Comparison of ENCODE assay signal across 20 mouse cellular contexts in the genomic region with DNA sequence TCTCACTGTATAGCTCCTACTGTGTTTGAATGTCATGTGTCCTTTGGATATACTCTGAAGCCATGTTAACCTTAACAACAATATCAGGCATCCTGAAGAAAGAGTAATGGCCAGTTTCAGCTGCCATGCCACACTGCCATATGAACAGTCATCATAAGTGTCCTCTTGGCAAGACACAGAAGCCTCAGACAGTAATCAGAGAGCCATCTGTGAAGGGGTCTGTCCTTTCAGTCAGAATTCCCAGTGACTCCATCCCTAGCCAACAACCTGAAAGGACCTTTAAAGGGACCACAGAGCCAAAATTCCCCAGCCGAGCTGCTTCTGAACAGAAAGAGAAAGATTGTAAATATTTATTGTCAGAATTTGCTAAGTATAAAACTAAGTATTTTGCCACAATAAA.
A peak's percentile ranks its signal among the peaks of the same experiment; 100 is the strongest.
DNase-seq lines count a peak whose midpoint lies in the region; ATAC-seq lines count a peak whose summit lies in the region.
"Had no signal": no experiment of that assay in that cellular context is flagged by ENCODE, and none has a peak within 500 bp of the region (broad histone marks: within the 10 kb centered on the region; RNA-seq: fewer than 3 reads in every experiment).

No protein-coding gene starts in this region.

- WGBS in hindbrain, embryonic 16.5 days, result 77% methylated on average over 1 of the region's 1 CpGs
- 93% methylated on average over 1 of the region's 1 CpGs for WGBS in hindbrain, embryonic 13.5 days

- DNase-seq in cerebellum, postnatal 14 days, result peak; percentile 66 to 74
- DNase-seq in left cerebral cortex, postnatal 4 days, result peak; percentile 32
- DNase-seq in left cerebral cortex, postnatal 10 days (ENCODE audit: extremely low spot score in 1 of 2, low spot score in 2 of 2), result no peak
- DNase-seq: adrenal gland, adult 2 months; adrenal gland, postnatal 10 days; adrenal gland, postnatal 25 days; cerebellum, adult 18-20 months; cerebellum, adult 8-10 months; cerebellum, adult 9-11 months; cerebellum, postnatal 36 days; embryo, embryonic 11 days had no signal

- H3K36me3 ChIP-seq in hindbrain, embryonic 16.5 days (ENCODE audit: control insufficient read depth, insufficient read depth, low read length), result no peaks in the 10 kb centered on the region
- H3K36me3 ChIP-seq in hindbrain, embryonic 13.5 days, result no peaks in the 10 kb centered on the region
- H3K36me3 ChIP-seq: embryonic facial prominence, embryonic 13.5 days; embryonic facial prominence, embryonic 15.5 days; forebrain, embryonic 10.5 days; forebrain, embryonic 12.5 days; forebrain, embryonic 15.5 days had no signal

- no peaks in the 10 kb centered on the region for H3K27me3 ChIP-seq in hindbrain, embryonic 16.5 days (replicated peaks; ENCODE audit: control insufficient read depth, insufficient read depth, low read length)
- no peaks in the 10 kb centered on the region for H3K27me3 ChIP-seq in hindbrain, embryonic 13.5 days
- H3K27me3 ChIP-seq: embryonic facial prominence, embryonic 13.5 days; embryonic facial prominence, embryonic 15.5 days; forebrain, embryonic 12.5 days; forebrain, embryonic 15.5 days had no signal

- intact Hi-C loops in left cerebral cortex, postnatal 4 days (cut with DNase I), result no loop called here
- intact Hi-C loops in left cerebral cortex, postnatal 10 days (cut with DNase I), result no loop called here

- H3K4me2 ChIP-seq in hindbrain, embryonic 16.5 days (ENCODE audit: low read length), result no peak overlapping the region
- H3K4me2 ChIP-seq in hindbrain, embryonic 13.5 days, result no peak overlapping the region
- H3K4me2 ChIP-seq: embryonic facial prominence, embryonic 13.5 days; embryonic facial prominence, embryonic 15.5 days; forebrain, embryonic 12.5 days; forebrain, embryonic 15.5 days had no signal

- no peaks in the 10 kb centered on the region for H3K9me3 ChIP-seq in hindbrain, embryonic 16.5 days (ENCODE audit: control insufficient read depth, low read length)
- no peaks in the 10 kb centered on the region for H3K9me3 ChIP-seq in hindbrain, embryonic 13.5 days
- H3K9me3 ChIP-seq: embryonic facial prominence, embryonic 13.5 days; embryonic facial prominence, embryonic 15.5 days; forebrain, embryonic 10.5 days; forebrain, embryonic 12.5 days; forebrain, embryonic 15.5 days had no signal

- no peak overlapping the region for H3K4me3 ChIP-seq in hindbrain, embryonic 16.5 days (ENCODE audit: low read length)
- H3K4me3 ChIP-seq in hindbrain, embryonic 13.5 days, result no peak overlapping the region
- H3K4me3 ChIP-seq: embryonic facial prominence, embryonic 13.5 days; embryonic facial prominence, embryonic 15.5 days; erythroblast, embryonic 14.5 days; forebrain, embryonic 10.5 days; forebrain, embryonic 12.5 days; forebrain, embryonic 15.5 days had no signal

- H3K27ac ChIP-seq in hindbrain, embryonic 16.5 days (ENCODE audit: low read depth, low read length), result no peak overlapping the region
- H3K27ac ChIP-seq in hindbrain, embryonic 13.5 days, result no peak overlapping the region
- H3K27ac ChIP-seq: embryonic facial prominence, embryonic 13.5 days; embryonic facial prominence, embryonic 15.5 days; forebrain, embryonic 10.5 days; forebrain, embryonic 12.5 days; forebrain, embryonic 15.5 days had no signal

- no peaks in the 10 kb centered on the region for H3K4me1 ChIP-seq in hindbrain, embryonic 16.5 days (ENCODE audit: control insufficient read depth, insufficient read depth, low read depth, low read length)
- H3K4me1 ChIP-seq in hindbrain, embryonic 13.5 days (replicated peaks), result no peaks in the 10 kb centered on the region
- H3K4me1 ChIP-seq: embryonic facial prominence, embryonic 13.5 days; embryonic facial prominence, embryonic 15.5 days; forebrain, embryonic 10.5 days; forebrain, embryonic 12.5 days; forebrain, embryonic 15.5 days had no signal

- ATAC-seq in cerebellum, adult (ENCODE audit: insufficient number of reproducible peaks, low FRiP score, low TSS enrichment), result no peak
- ATAC-seq in hindbrain, embryonic 16.5 days, result peak; percentile 42; the same call in 1 of the 2 replicates
- ATAC-seq in hindbrain, embryonic 13.5 days (ENCODE audit: low FRiP score), result no peak
- ATAC-seq: forebrain, embryonic 15.5 days had no signal

- H3K9ac ChIP-seq in hindbrain, embryonic 16.5 days (ENCODE audit: low read depth, low read length), result no peak overlapping the region
- H3K9ac ChIP-seq in hindbrain, embryonic 13.5 days, result no peak overlapping the region
- H3K9ac ChIP-seq: embryonic facial prominence, embryonic 13.5 days; embryonic facial prominence, embryonic 15.5 days; forebrain, embryonic 12.5 days; forebrain, embryonic 15.5 days had no signal

Comparison
In these comparisons a context has a peak if more than half of its experiments do, and no peak if none do; other contexts are left out.
1. DNase-seq: peak in cerebellum, postnatal 14 days (2 of 2) and left cerebral cortex, postnatal 4 days (single experiment); none in left cerebral cortex, postnatal 10 days (0 of 2).